Mouse (Mus musculus) liver, embryonic 14.5 days (tissue): Measurements from ENCODE around the gene Cox10. TPM values are rescaled to one million over a fixed set of nuclear protein-coding genes. Genes with fewer than 3 reads are reported as not detected.

Experiments
- ATAC-seq: fragments of 200-750 bp; cut with Nextera tagmentation; 2 replicates; pipeline ENCODE4 v1.8.0; 2017; ENCODE audit warnings: moderate number of reproducible peaks, mild to moderate bottlenecking, moderate library complexity; ENCODE audit not compliant: insufficient read depth
- DNase-seq, 3 experiments: peaks; one replicate each; pipeline ENCODE4 v3.0.0-alpha.2; 2012 to 2013; ENCODE audit warnings: low read depth in 3 of 3, low spot score in 3 of 3
- H3K27ac ChIP-seq: fragments of 300-500 bp; sonication (generic); 2 replicates; pipeline ENCODE4 v1.5.1; 2014; ENCODE audit warnings: moderate library complexity, mild to moderate bottlenecking, control low read depth, inconsistent platforms
- H3K27me3 ChIP-seq: fragments of 300-500 bp; sonication (generic); 2 replicates; pipeline ENCODE4 v1.6.1; 2014; ENCODE audit warnings: mild to moderate bottlenecking, low read length, moderate library complexity; ENCODE audit not compliant: control insufficient read depth, insufficient read depth
- H3K36me3 ChIP-seq: fragments of 300-500 bp; sonication (generic); replicated peaks from 2 replicates; pipeline ENCODE4 v1.6.1; 2014; ENCODE audit warnings: low read depth; ENCODE audit not compliant: control insufficient read depth, insufficient read depth
- H3K4me1 ChIP-seq, 2 experiments: fragments of 200-500 bp in 1 of 2; fragments of 300-500 bp in 1 of 2; sonication (generic) in 1 of 2; replicated peaks; 2 replicates each; pipeline ENCODE4 v1.6.1; 2012 to 2014; ENCODE audit warnings: antibody characterized with exemption in 1 of 2, inconsistent platforms in 1 of 2, low read length in 1 of 2; ENCODE audit not compliant: control insufficient read depth in 2 of 2, insufficient read depth in 2 of 2
- H3K4me2 ChIP-seq: fragments of 300-500 bp; sonication (generic); 2 replicates; pipeline ENCODE4 v1.6.1; 2014; ENCODE audit warnings: low read depth, mild to moderate bottlenecking, control low read depth, moderate library complexity
- H3K4me3 ChIP-seq, 2 experiments: fragments of 200-500 bp in 1 of 2; fragments of 300-500 bp in 1 of 2; sonication (generic) in 1 of 2; 2 replicates each; pipeline ENCODE4 v1.5.1; 2012 to 2014; ENCODE audit warnings: low read depth in 2 of 2, low read length in 2 of 2, mild to moderate bottlenecking in 2 of 2, control low read depth in 1 of 2, inconsistent platforms in 1 of 2, moderate library complexity in 1 of 2; ENCODE audit not compliant: insufficient read depth in 1 of 2
- H3K9ac ChIP-seq: fragments of 300-500 bp; sonication (generic); replicated peaks from 2 replicates; pipeline ENCODE4 v1.6.1; 2014; ENCODE audit warnings: mild to moderate bottlenecking, control low read depth, moderate library complexity
- H3K9me3 ChIP-seq: fragments of 300-500 bp; sonication (generic); 2 replicates; pipeline ENCODE4 v1.6.1; 2016; ENCODE audit warnings: low read length, mixed read lengths; ENCODE audit not compliant: control insufficient read depth
- CTCF ChIP-seq: IDR thresholded peaks from 2 replicates; pipeline ENCODE4 v1.5.1; 2016; ENCODE audit warnings: antibody characterized with exemption, low read depth, control low read depth
- EP300 ChIP-seq: IDR thresholded peaks from 2 replicates; pipeline ENCODE4 v1.6.1; 2016; ENCODE audit warnings: antibody characterized with exemption, low read depth
- whole genome bisulfite sequencing: fragments of 180-500 bp; shearing (Covaris S2); extraction: QIAGEN DNeasy Blood & Tissue Kit; methylation state at CpG from one replicate; pipeline ENCODE4 v1.1.7; 2014; ENCODE audit not compliant: insufficient replicate concordance; 5-methylcytosine and 5-hydroxymethylcytosine counted together
- polyA plus RNA-seq, 2 experiments: library from polyadenylated mRNA; depleted of rRNA in 1 of 2; stranded (reverse) in 1 of 2; unstranded in 1 of 2; fragments of >200 nt; fragmentation: Nextera tagmentation in 1 of 2; extraction: Ambion mirVana in 1 of 2; gene quantifications; 2 replicates each; pipeline versions ENCODE4 v1.2.1 to v1.2.3; 2012 to 2014

Gene Cox10
- polyA plus RNA-seq, 2 experiments, result 4.3 to 9.2 TPM

- 47% methylated on average over 3 of the region's 3 CpGs for WGBS
- Histone ChIP-seq H3K4me1 (peaks cover 0 to 3% of the 10 kb centered on the region in 2 experiments; a peak in 2 of 4 replicates), H3K9me3 (no peaks in the 10 kb centered on the region), H3K9ac (no peak overlapping the region), H3K4me2 (no peak overlapping the region), H3K27ac (no peak overlapping the region), H3K4me3 (no peak overlapping the region), H3K36me3 (no peaks in the 10 kb centered on the region), H3K27me3 (no peaks in the 10 kb centered on the region)
- ATAC-seq (no peak), DNase-seq (no peak)
- no peak for TF ChIP-seq EP300
- no peak for TF ChIP-seq CTCF
Observed at GRCm38 (mm10) chr11:63988031-63988665, 91.1 kb downstream of the Cox10 start.

- H3K4me3 ChIP-seq, result no peak overlapping the region
- 73% methylated on average over 4 of the region's 4 CpGs for WGBS
- no peak for ATAC-seq
Observed at GRCm38 (mm10) chr11:63986710-63987109, 92.6 kb downstream of the Cox10 start.

GRCm38 (mm10) chr11:63985481-63985880, 93.8 kb downstream of the Cox10 start:
- no peak overlapping the region for H3K9ac ChIP-seq
- peaks cover 0 to 3% of the 10 kb centered on the region in 2 experiments; a peak in 2 of 4 replicates for H3K4me1 ChIP-seq
- H3K4me3 ChIP-seq, result no peak overlapping the region
- no peak overlapping the region for H3K27ac ChIP-seq
- no peaks in the 10 kb centered on the region for H3K9me3 ChIP-seq
- no peaks in the 10 kb centered on the region for H3K36me3 ChIP-seq
- ATAC-seq, result no peak
- no peak overlapping the region for H3K4me2 ChIP-seq
- WGBS, result 55% methylated on average over 6 of the region's 6 CpGs
- no peak for DNase-seq
- no peaks in the 10 kb centered on the region for H3K27me3 ChIP-seq
- TF ChIP-seq EP300 (no peak), CTCF (no peak)

More at GRCm38 (mm10) chr11:63986710-63987109, 92.6 kb downstream of the Cox10 start:
- TF ChIP-seq EP300 (no peak), CTCF (no peak)
- Histone ChIP-seq H3K36me3 (no peaks in the 10 kb centered on the region), H3K9ac (no peak overlapping the region), H3K4me2 (no peak overlapping the region), H3K27ac (no peak overlapping the region), H3K4me1 (peaks cover 0 to 3% of the 10 kb centered on the region in 2 experiments; a peak in 2 of 4 replicates), H3K27me3 (no peaks in the 10 kb centered on the region), H3K9me3 (no peaks in the 10 kb centered on the region)
- no peak for DNase-seq

- no peak for ATAC-seq
- Histone ChIP-seq H3K4me1 (peaks cover 0 to 3% of the 10 kb centered on the region in 2 experiments; a peak in 2 of 4 replicates), H3K27ac (no peak overlapping the region), H3K9me3 (no peaks in the 10 kb centered on the region), H3K4me3 (no peak overlapping the region), H3K36me3 (no peaks in the 10 kb centered on the region), H3K9ac (no peak overlapping the region), H3K4me2 (no peak overlapping the region), H3K27me3 (no peaks in the 10 kb centered on the region)
- DNase-seq, result no peak
- WGBS, result 16% methylated on average over 6 of the region's 6 CpGs
- no peak for TF ChIP-seq CTCF
- no peak for TF ChIP-seq EP300
Observed at GRCm38 (mm10) chr11:63984622-63985168, 94.6 kb downstream of the Cox10 start.

GRCm38 (mm10) chr11:63977741-63978140, 101.5 kb downstream of the Cox10 start:
- no peaks in the 10 kb centered on the region for H3K36me3 ChIP-seq
- ATAC-seq, result no peak
- TF ChIP-seq CTCF (no peak), EP300 (no peak)

More at GRCm38 (mm10) chr11:63977741-63978140, 101.5 kb downstream of the Cox10 start:
- Histone ChIP-seq H3K9me3 (no peaks in the 10 kb centered on the region), H3K4me3 (no peak overlapping the region), H3K9ac (no peak overlapping the region), H3K4me2 (no peak overlapping the region), H3K4me1 (peaks cover 0 to 2% of the 10 kb centered on the region in 2 experiments; a peak in 1 of 4 replicates), H3K27ac (no peak overlapping the region), H3K27me3 (no peaks in the 10 kb centered on the region)
- no peak for DNase-seq
- 74% methylated on average over 2 of the region's 2 CpGs for WGBS
